Mouse (Mus musculus) liver, embryonic 12.5 days (tissue): ENCODE results near the gene Olfr574. TPM values are rescaled to one million over a fixed set of nuclear protein-coding genes. Genes with fewer than 3 reads are reported as not detected.
A peak's percentile ranks its signal among the peaks of the same experiment; 100 is the strongest.

Source experiments
- ATAC-seq: fragments of 200-750 bp; cut with Nextera tagmentation; 2 replicates; pipeline ENCODE4 v1.8.0; 2017; ENCODE audit warnings: moderate number of reproducible peaks, mild to moderate bottlenecking, moderate library complexity
- H3K27ac ChIP-seq: fragments of 300-500 bp; sonication (generic); 2 replicates; pipeline ENCODE4 v1.5.1; 2016; ENCODE audit warnings: mild to moderate bottlenecking
- H3K27me3 ChIP-seq: fragments of 300-500 bp; sonication (generic); replicated peaks from 2 replicates; pipeline ENCODE4 v1.6.1; 2016; ENCODE audit warnings: mild to moderate bottlenecking, moderate library complexity
- H3K36me3 ChIP-seq: fragments of 300-500 bp; sonication (generic); 2 replicates; pipeline ENCODE4 v1.6.1; 2016; ENCODE audit warnings: mild to moderate bottlenecking, moderate library complexity
- H3K4me1 ChIP-seq: fragments of 300-500 bp; sonication (generic); 2 replicates; pipeline ENCODE4 v1.6.1; 2016
- H3K4me2 ChIP-seq: fragments of 300-500 bp; sonication (generic); 2 replicates; pipeline ENCODE4 v1.6.1; 2016; ENCODE audit warnings: mild to moderate bottlenecking, moderate library complexity
- H3K4me3 ChIP-seq: fragments of 300-500 bp; sonication (generic); 2 replicates; pipeline ENCODE4 v1.5.1; 2016; ENCODE audit warnings: mild to moderate bottlenecking, moderate library complexity
- H3K9ac ChIP-seq: fragments of 300-500 bp; sonication (generic); 2 replicates; pipeline ENCODE4 v1.6.1; 2016; ENCODE audit warnings: mild to moderate bottlenecking, moderate library complexity
- H3K9me3 ChIP-seq: fragments of 300-500 bp; sonication (generic); replicated peaks from 2 replicates; pipeline ENCODE4 v1.6.1; 2016; ENCODE audit warnings: mild to moderate bottlenecking, moderate library complexity
- WGBS: fragments of 180-500 bp; shearing (Covaris S2); methylation state at CpG from one replicate; pipeline ENCODE4 v1.1.7; 2016; ENCODE audit not compliant: insufficient replicate concordance; 5-methylcytosine and 5-hydroxymethylcytosine counted together
- polyA plus RNA-seq: library from polyadenylated mRNA; unstranded; fragments of >200 nt; fragmentation: Nextera tagmentation; extraction: Ambion mirVana; gene quantifications from 2 replicates; pipeline ENCODE4 v1.2.1, GENCODE M21; 2016

The Olfr574 gene
- polyA plus RNA-seq = not detected in 2 replicates

GRCm38 (mm10) chr7:102948167-102948566 is at the start of gene Olfr574:
Olfr574 (plus strand) TSS chr7:102948467.
- Histone ChIP-seq H3K4me3 (no peak within 1 kb of the TSS), H3K9me3 (no peaks in the 10 kb centered on the region), H3K4me1 (peaks cover 2% of the 10 kb centered on the region; the same call in 1 of the 2 replicates), H3K36me3 (no peaks in the 10 kb centered on the region), H3K9ac (no peak within 1 kb of the TSS), H3K4me2 (no peak within 1 kb of the TSS), H3K27ac (no peak within 1 kb of the TSS), H3K27me3 (no peaks in the 10 kb centered on the region)
- WGBS = 72% methylated on average over 1 of the region's 1 CpGs
- ATAC-seq = no peak

- ATAC-seq = no peak
- Histone ChIP-seq H3K4me2 (no peak overlapping the region), H3K27ac (no peak overlapping the region), H3K4me1 (no peaks in the 10 kb centered on the region), H3K27me3 (no peaks in the 10 kb centered on the region), H3K36me3 (no peaks in the 10 kb centered on the region), H3K9ac (no peak overlapping the region), H3K4me3 (no peak overlapping the region), H3K9me3 (no peaks in the 10 kb centered on the region)
- WGBS = 14% methylated on average over 1 of the region's 1 CpGs
These were observed 33.0 kb upstream of the Olfr574 start for GRCm38 (mm10) chr7:102915261-102915660.

GRCm38 (mm10) chr7:102916405-102916804 is 31.9 kb upstream of the Olfr574 start:
- Histone ChIP-seq H3K4me2 (no peak overlapping the region), H3K4me1 (no peaks in the 10 kb centered on the region), H3K27me3 (no peaks in the 10 kb centered on the region), H3K9ac (no peak overlapping the region), H3K27ac (no peak overlapping the region), H3K36me3 (no peaks in the 10 kb centered on the region), H3K4me3 (no peak overlapping the region), H3K9me3 (no peaks in the 10 kb centered on the region)
- ATAC-seq = no peak
- WGBS = 46% methylated on average over 5 of the region's 5 CpGs

GRCm38 (mm10) chr7:102917032-102917875 is 31.0 kb upstream of the Olfr574 start, which contains the start of gene Olfr571:
Olfr571 (minus strand) TSS chr7:102917536.
- Histone ChIP-seq H3K4me2 (no peak within 1 kb of the TSS), H3K4me1 (no peaks in the 10 kb centered on the region), H3K36me3 (no peaks in the 10 kb centered on the region), H3K4me3 (no peak within 1 kb of the TSS), H3K9me3 (no peaks in the 10 kb centered on the region), H3K9ac (no peak within 1 kb of the TSS), H3K27me3 (no peaks in the 10 kb centered on the region), H3K27ac (no peak within 1 kb of the TSS)
- ATAC-seq = no peak
- WGBS = 43% methylated on average over 4 of the region's 4 CpGs

GRCm38 (mm10) chr7:102919632-102920031 is 28.6 kb upstream of the Olfr574 start:
- H3K27me3 ChIP-seq = no peaks in the 10 kb centered on the region
- H3K4me3 ChIP-seq = no peak overlapping the region
- 3% methylated on average over 1 of the region's 1 CpGs for WGBS
- peak; percentile 60 for ATAC-seq
- H3K4me1 ChIP-seq = no peaks in the 10 kb centered on the region
- H3K9ac ChIP-seq = no peak overlapping the region
- H3K4me2 ChIP-seq = no peak overlapping the region
- no peaks in the 10 kb centered on the region for H3K36me3 ChIP-seq
- no peaks in the 10 kb centered on the region for H3K9me3 ChIP-seq
- no peak overlapping the region for H3K27ac ChIP-seq

- no peaks in the 10 kb centered on the region for H3K27me3 ChIP-seq
- WGBS = 33% methylated on average over 1 of the region's 1 CpGs
- H3K4me3 ChIP-seq = no peak within 1 kb of the TSS
These were observed 24.2 kb upstream of the Olfr574 start, which contains the start of gene Olfr572 for GRCm38 (mm10) chr7:102924109-102924508. Olfr572 (plus strand) TSS chr7:102924409.

GRCm38 (mm10) chr7:102927105-102927504 is 21.2 kb upstream of the Olfr574 start:
- no peaks in the 10 kb centered on the region for H3K27me3 ChIP-seq
- H3K9ac ChIP-seq = no peak overlapping the region
- no peak for ATAC-seq
- no peak overlapping the region for H3K4me2 ChIP-seq
- H3K4me3 ChIP-seq = no peak overlapping the region
- no peaks in the 10 kb centered on the region for H3K36me3 ChIP-seq
- no peaks in the 10 kb centered on the region for H3K9me3 ChIP-seq
- H3K4me1 ChIP-seq = no peaks in the 10 kb centered on the region
- 43% methylated on average over 3 of the region's 3 CpGs for WGBS
- H3K27ac ChIP-seq = no peak overlapping the region

More at GRCm38 (mm10) chr7:102924109-102924508, 24.2 kb upstream of the Olfr574 start, which contains the start of gene Olfr572:
- Histone ChIP-seq H3K4me1 (no peaks in the 10 kb centered on the region), H3K9me3 (no peaks in the 10 kb centered on the region), H3K4me2 (no peak within 1 kb of the TSS), H3K9ac (no peak within 1 kb of the TSS), H3K36me3 (no peaks in the 10 kb centered on the region), H3K27ac (no peak within 1 kb of the TSS)
- ATAC-seq = no peak

- ATAC-seq = no peak
- Histone ChIP-seq H3K4me2 (no peak within 1 kb of the TSS), H3K4me3 (no peak within 1 kb of the TSS), H3K9ac (no peak within 1 kb of the TSS), H3K36me3 (no peaks in the 10 kb centered on the region), H3K4me1 (peaks cover 2% of the 10 kb centered on the region; the same call in 1 of the 2 replicates), H3K9me3 (no peaks in the 10 kb centered on the region), H3K27me3 (no peaks in the 10 kb centered on the region), H3K27ac (no peak within 1 kb of the TSS)
- 73% methylated on average over 2 of the region's 2 CpGs for WGBS
These were observed 5.8 kb upstream of the Olfr574 start, which contains the start of gene Olfr573-ps1 for GRCm38 (mm10) chr7:102942475-102942874. Olfr573-ps1 (minus strand) TSS chr7:102942575.

- Histone ChIP-seq H3K4me2 (no peak overlapping the region), H3K4me3 (no peak overlapping the region), H3K9me3 (no peaks in the 10 kb centered on the region), H3K4me1 (peaks cover 2% of the 10 kb centered on the region; the same call in 1 of the 2 replicates), H3K27ac (no peak overlapping the region), H3K9ac (no peak overlapping the region), H3K36me3 (no peaks in the 10 kb centered on the region), H3K27me3 (no peaks in the 10 kb centered on the region)
- WGBS = 51% methylated on average over 1 of the region's 1 CpGs
- ATAC-seq = peak; percentile 93
These were observed 4.8 kb upstream of the Olfr574 start for GRCm38 (mm10) chr7:102943417-102943816.

GRCm38 (mm10) chr7:102950732-102951131 is 2.5 kb downstream of the Olfr574 start:
- Histone ChIP-seq H3K27me3 (no peaks in the 10 kb centered on the region), H3K4me3 (no peak overlapping the region), H3K9ac (no peak overlapping the region), H3K4me1 (no peaks in the 10 kb centered on the region), H3K36me3 (no peaks in the 10 kb centered on the region), H3K27ac (no peak overlapping the region), H3K9me3 (no peaks in the 10 kb centered on the region), H3K4me2 (no peak overlapping the region)
- ATAC-seq = no peak
- 43% methylated on average over 1 of the region's 1 CpGs for WGBS

GRCm38 (mm10) chr7:102958137-102958536 is 9.9 kb downstream of the Olfr574 start:
- WGBS = 48% methylated on average over 3 of the region's 3 CpGs
- no peaks in the 10 kb centered on the region for H3K36me3 ChIP-seq
- H3K4me2 ChIP-seq = peak overlapping the region; percentile 29
- no peaks in the 10 kb centered on the region for H3K9me3 ChIP-seq
- no peaks in the 10 kb centered on the region for H3K27me3 ChIP-seq
- peak; percentile 59 for ATAC-seq
- 0 out of 2 replicates have a peak overlapping the region, but pooled peaks have one; percentile 12 for H3K9ac ChIP-seq
- H3K27ac ChIP-seq = peak overlapping the region; percentile 81
- H3K4me1 ChIP-seq = peaks cover 16% of the 10 kb centered on the region; the same call in 1 of the 2 replicates
- no peak overlapping the region for H3K4me3 ChIP-seq

- no peaks in the 10 kb centered on the region for H3K36me3 ChIP-seq
- peaks cover 16% of the 10 kb centered on the region; the same call in 1 of the 2 replicates for H3K4me1 ChIP-seq
- WGBS = 6% methylated on average over 1 of the region's 1 CpGs
- peak within 1 kb of the TSS; percentile 81 for H3K27ac ChIP-seq
- 0 out of 2 replicates have a peak within 1 kb of the TSS, but pooled peaks have one; percentile 12 for H3K9ac ChIP-seq
- peak; percentile 95 for ATAC-seq
- peak within 1 kb of the TSS; percentile 29 for H3K4me2 ChIP-seq
- H3K4me3 ChIP-seq = no peak within 1 kb of the TSS
- no peaks in the 10 kb centered on the region for H3K9me3 ChIP-seq
- no peaks in the 10 kb centered on the region for H3K27me3 ChIP-seq
These were observed 10.3 kb downstream of the Olfr574 start, which contains the start of gene Olfr575 for GRCm38 (mm10) chr7:102958593-102958992. Olfr575 (minus strand) TSS chr7:102958775.
